Mouse (Mus musculus): Measurements from ENCODE around the gene Dpep1.

DNA sequence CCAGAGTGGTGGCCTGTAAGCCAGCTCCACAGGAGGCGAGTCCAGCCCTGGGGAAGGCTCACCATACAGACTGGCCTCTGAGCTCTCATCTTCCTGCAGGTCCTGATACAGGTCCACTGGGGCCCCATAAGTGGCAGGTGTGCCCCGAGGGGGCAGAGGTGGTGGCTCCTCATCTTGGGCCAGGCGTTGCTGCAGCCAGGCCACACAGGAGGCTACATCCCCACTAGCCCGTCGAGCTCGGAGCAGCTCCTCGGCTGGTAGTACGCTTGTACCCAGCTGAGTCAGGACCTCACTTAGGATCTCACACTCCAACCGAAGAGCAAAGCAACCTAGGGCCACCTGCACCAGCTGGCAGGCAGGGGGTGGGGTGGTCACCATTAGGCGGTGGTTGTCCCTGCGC, 47.7 kb downstream of the Dpep1 start:
- TF ChIP-seq CTCF (IDR thresholded peaks at IDR 0.05; ENCODE audit: low read depth, low read length) (no peak), GATA2 (IDR thresholded peaks at IDR 0.05; ENCODE audit: borderline replicate concordance, low read depth, low read length) (no peak), POLR2AphosphoS5 (IDR thresholded peaks at IDR 0.05; ENCODE audit: insufficient replicate concordance, low read depth, low read length) (no peak)
